Mouse (Mus musculus) kidney, adult 9 months (tissue): ENCODE data around the gene Has1.
A peak's percentile ranks its signal among the peaks of the same experiment; 100 is the strongest.

Experiments used
- DNase-seq: peaks from one replicate; pipeline ENCODE4 v3.0.0; 2022

Has1 gene

DNA sequence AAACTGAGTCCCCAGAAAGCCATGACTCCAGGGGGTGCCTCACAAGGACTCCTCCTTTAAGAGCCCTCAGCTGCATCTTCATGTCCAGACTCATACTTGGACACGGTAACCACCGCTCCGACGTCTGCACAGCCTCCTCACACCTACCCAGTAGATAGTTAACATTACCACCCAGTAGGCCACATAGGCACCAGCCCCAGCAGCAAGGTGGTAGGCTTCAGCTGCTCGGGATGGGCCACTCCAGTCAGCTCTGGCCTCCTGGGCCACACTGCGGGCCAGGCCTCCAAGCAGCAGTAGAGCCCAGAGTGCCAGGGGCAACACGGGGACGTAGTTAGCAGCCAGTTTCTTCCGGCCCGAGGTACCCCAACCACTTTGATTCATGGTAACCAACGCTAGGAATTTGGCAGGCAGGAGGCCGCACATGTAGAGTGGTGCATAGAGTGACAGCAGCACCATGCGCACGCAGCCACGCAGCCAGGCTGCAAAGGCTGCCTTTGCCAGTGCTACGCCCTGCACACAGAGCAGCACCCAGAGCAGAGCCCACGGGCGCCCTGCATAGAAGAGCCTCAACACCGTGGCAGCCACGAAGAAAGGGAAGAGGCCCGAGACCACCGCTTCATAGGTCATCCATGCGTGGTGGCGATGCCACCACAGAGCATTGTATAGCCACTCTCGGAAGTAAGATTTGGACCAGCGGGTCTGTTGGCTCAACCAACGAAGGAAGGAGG is 11.3 kb downstream of the Has1 start:
- no peak for DNase-seq

DNA sequence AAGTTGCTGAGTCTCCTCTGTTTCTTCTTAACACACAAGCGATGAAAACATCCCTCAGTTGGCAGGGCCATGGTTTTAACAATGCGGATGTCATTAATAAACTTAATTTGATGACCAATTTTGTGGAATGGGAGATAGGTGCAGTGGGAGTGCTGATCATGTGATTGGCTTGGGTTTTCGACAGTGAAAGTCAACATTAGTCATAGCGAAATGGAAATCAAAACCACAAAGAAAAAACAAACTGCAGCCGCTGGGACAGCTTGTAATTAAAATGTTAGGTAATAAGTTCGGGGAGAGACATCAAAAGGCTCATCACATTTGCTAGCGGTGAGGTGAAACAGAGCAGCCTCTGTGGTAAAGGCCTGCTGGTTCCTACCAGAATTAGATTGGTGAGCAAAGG is 14.2 kb downstream of the Has1 start:
- no peak for DNase-seq

DNA sequence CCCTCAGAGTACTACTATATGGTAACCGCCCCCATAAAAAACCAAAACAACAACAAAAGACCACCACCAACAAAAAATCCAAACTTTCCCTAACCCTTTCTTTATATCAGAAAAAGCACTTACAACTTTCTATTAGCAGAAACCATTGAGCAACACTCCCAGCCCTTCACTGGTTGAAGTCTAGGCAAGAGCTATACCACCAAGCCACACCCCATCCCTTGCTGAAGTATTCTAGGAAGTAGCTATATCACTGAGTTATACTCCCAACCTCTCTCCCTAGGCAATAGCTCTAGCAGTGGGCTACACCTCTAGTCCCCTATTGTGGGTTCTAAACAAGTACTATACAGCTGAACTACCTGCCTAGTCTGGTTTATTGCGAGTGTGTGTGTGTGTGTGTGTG is 15.7 kb downstream of the Has1 start:
- DNase-seq = no peak

DNA sequence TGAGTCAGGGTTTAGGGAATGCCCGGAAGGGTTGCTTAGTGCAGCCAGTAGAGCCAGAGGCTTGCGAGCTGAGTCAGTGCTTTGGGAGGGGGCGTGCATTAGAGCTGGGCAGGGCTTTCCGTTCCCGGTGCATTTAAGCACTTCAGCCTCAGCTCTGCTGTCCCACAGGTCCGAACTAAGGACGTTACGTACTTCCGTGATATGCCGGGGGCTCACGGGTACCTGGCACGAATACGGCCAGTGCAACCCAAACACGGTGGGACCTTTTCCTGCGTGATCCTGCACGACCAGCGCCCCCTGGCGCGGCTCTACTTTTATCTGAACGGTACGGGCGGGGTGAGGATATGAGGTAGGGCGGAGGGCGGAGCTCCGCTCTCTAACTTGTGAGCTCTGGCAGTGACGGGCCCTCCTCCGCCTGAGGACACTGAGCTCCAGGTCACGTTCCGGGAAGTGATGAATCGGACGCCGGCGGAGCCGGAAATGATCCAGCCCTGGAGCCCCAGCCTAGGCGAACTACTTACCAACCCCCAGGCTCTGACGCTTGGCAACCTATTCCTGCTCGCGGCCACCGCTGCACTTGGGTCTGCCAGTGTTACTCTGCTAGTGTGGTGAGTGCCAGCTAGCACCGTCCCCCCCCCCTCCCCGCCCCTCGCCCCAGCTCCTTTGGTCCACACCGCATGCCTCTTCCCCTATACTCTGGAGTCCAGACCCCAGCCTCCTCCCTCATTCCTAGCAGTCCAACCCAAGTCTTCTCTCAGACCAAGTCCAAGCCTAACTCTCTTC is 16.9 kb downstream of the Has1 start:
- DNase-seq = peak; percentile 99

DNA sequence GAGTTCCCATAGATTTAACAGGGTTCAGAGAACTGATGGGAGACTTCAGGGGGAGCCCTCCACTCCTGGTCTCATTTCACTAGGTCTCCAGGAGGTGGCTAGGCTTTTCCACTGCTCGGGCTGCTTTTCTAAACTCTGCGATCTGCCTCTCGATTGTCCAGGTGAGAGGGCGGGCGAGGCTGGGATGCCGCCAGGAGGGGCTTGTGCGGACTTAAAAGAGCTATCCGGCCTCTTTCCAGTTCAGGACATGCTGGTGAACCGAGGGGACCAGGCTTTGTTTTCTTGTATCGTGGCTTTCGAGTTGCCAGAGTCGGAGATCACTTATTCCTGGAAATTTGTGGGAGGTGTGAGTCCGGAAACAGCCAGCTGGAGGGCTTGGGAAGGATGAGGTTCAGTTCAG is 17.6 kb downstream of the Has1 start:
- peak; percentile 38 for DNase-seq

DNA sequence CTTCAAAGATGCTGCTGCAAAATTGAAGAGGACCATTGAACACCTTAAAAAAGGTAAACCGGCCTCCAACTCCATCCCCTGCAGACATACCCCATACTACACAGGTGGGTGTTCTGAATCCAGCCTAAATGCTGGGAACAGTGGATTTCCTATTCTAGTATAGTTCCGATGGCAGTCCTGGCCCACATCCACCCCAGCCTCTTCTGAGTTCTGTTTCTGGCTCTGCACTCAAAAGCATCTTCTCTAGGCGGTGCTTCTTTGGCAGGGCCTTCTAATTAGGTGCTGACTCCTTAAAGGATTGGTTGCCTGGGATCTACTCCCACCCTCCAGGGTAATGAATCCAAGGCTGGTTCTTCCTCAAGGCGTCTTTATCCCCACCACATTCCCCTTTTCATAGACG is 18.9 kb downstream of the Has1 start:
- DNase-seq = no peak

DNA sequence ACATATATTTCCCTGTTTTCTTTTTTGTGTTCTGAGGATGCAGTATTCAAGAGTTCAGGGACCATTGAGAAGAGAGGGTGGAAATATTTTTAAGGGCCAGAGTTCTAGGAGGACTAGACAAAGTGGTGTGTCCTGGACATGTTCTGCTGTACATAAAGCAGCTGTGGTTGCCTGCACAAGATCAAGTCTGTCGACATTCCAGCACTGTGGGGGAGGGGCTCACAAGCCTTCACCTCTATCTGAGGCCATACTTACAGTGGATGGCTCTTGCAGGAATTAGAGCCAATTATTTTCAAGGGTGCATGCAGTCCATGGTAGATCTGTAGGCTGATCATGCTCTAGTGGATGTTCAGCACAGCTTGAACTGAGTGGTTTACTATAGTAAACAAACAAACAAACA is 20.1 kb downstream of the Has1 start:
- peak; percentile 47 for DNase-seq

DNA sequence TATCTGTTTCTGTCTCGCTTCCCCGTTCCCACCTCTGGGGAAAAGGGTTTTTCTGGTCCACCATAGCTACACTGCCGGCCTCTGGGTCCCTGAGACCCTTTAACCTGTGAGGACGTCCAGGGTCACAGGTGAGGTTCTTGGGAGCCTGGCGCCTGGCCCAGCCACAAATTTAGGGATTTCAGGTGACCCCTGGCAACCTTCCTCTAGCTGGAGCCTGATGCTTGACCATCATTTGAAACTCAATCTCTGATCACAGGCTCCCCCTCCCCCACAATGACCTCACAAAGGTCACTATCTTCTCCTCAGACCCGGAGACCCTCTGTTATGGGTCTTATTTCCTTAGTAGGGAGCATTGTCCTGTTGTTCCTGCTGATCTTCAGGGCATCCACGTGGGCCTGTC is 24.3 kb downstream of the Has1 start:
- no peak for DNase-seq

DNA sequence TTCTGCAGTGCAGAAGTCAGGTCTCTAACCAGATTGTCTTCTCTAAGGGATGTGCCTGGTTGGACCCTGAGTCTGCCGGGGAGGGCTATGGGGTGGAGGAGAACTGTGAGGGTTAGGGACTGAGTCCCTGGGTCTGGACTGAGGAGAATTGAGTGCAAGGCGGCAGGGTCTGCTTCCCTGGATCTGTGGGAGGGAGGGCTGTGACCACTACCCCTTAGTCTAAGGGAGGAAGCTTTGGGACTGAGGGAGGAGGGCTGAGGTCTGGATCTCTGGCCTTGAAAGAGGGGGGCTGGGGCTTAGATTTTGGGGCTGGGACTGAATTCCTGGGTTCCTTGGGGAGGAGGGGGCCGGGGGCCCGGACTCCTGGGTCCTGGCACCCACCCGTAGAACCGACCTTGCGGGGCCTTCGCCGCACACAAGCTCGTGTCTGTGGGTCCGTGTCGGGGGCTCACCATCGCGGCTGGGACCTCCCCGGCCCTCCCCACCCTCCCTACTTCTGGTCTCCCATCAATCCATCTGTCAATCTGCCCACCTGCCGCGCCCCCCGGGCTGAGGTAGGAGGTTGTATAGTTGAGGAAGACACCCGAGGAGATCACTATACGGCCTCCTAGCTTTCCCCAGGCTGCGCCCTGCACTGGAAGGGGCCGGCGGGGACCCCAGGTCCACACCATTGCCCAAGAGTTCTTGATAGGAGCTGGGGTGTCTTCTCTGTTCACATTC is 25.0 kb downstream of the Has1 start:
- DNase-seq = no peak

DNA sequence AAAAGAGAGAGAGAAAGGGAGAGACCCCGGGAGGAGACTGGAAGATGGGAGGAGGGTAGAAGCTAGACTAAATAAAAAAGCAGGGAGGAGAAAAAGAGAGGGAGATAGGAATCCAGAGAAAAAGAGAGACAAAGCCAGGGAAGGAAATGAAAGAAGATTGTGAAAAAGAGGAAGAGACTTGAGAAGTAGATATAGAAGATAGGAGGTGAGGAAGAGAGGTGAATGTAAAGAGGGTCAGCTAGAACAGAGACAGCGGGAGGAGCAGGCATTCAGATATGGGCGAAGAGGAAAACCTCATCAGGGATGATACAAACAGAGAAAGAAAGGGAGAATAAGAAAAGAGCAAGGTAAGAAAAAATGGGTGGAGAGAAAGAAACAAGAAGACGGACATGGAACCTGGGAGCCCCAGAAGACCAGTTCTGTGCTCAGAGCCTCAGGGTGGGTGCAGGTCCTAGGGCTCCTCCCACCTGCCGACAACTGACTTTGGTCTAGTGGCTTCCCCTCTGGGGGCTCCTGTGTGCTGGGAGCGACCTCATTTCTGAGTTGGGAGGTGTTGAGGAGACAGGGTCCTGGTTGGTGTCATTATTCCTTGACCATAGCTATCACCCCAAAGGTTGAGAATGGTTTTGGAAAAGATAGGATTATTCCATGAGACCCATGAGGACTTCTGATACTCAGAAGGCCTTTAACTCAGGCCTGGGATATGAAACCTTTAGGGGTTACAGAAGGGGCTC is 25.8 kb downstream of the Has1 start:
- DNase-seq = no peak

DNA sequence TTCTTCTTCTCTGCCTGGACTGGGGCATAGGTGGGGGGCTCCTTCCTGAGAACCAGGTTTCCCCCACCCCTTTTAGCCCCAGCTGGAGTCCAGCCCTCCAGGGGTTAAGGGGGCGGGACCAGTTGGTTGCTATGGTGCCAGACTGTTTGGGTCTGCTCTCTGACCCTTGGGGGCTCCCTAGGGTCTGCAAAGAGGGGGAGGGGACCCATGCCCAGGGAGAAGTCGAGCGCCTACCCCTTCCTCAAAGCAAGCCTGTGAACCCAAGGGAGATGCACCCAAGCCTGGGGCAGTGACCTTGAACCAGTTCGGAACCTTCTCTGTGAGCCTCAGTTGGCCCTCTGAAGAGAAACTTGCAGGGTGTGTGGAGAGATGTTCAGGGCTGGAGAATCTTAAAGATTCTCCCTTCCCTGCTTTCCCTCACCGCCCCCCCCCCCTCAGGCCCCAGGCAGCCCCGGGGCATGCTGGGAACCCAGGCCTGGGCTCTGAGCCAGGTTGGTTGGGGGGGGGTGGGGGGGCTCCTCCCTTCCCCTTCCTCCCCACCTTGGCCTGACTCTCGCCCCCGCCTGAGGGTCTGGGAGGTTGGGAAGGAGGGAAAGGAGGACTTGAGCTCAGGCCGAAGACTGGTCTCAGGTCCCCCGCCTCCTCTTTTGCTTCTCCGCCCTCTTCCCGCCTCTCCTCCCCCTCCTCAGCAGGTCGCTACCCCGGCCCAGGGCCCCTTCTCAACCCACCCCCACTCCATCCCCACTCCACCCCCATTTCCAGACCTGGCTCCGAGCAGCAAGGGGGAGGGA is 26.6 kb downstream of the Has1 start:
- peak; percentile 49 for DNase-seq

DNA sequence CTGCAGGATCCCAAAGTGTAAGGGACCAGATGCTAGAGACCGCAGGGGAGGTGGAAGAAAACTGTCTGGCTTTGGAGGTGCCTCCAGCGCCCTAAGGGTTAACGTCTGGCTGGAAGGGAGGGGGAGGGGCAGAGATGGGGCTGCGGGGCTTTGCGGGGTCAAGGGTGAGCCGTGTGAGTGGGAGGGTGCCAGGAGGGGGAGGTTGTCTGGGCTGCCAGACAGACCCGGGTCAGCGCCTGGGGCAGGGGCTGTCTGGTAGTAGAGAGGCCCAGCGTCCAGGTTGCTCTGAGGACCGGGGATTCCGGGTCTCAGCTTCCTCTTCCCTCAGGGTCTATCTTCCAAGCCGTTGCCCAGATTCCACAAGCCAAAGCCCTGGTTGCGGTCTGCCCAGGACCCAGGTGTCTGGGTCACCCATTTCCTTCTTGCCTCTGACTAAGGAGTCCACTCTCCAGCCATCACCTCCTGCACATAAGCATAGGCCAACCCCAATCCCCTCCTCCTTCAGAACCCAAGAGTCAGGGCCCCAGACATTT is 27.3 kb downstream of the Has1 start:
- DNase-seq = peak; percentile 61

DNA sequence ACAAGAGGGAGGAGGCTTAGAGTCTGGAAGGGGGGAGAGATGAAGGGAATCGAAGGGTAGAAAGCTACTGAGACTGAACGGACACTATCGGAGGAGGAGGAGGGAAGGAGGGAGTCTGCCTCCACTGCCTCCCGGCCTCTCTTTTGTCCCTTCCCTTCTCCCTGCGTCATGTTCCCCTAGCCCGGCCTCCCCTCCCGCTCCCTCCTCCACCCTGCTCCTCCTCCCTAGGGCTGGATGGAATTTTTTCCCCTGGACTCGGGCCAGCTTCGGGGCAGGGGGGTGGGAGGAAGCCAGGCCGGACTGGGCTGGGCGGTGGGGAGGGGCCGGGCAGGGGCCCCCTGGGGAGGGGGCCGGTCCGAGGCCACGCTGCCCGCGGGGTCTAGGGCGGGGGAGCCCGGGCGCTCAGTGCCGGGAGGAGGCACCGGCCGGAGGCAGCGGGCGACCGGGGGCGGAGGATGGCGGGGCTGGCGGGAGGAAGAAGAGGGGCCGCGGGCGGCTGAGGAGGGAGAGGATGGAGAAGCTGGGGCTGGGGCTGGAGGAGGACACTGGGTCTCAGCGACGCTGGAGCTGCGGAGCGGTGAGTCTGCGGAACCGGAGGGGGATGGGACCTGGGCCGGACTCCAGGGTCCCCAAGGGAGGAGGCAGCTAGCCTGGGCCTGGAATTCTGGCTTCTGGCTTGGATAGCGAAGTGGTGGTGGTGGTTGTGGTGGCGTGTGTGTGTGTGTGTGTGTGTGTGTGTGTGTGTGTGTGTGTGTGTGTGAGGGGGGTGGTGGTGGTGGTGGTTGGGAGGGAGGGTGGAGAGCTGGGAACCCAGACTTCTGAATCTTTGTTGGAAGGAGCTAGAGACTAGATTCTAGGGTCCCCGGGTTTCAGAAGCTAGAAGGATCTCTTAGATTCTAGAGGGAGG is 28.0 kb downstream of the Has1 start, which contains the start of gene Spaca6:
Gene Spaca6, plus strand, starts transcription at position 408 of the 907 bp plus-strand sequence.
- DNase-seq = peak; percentile 92

DNA sequence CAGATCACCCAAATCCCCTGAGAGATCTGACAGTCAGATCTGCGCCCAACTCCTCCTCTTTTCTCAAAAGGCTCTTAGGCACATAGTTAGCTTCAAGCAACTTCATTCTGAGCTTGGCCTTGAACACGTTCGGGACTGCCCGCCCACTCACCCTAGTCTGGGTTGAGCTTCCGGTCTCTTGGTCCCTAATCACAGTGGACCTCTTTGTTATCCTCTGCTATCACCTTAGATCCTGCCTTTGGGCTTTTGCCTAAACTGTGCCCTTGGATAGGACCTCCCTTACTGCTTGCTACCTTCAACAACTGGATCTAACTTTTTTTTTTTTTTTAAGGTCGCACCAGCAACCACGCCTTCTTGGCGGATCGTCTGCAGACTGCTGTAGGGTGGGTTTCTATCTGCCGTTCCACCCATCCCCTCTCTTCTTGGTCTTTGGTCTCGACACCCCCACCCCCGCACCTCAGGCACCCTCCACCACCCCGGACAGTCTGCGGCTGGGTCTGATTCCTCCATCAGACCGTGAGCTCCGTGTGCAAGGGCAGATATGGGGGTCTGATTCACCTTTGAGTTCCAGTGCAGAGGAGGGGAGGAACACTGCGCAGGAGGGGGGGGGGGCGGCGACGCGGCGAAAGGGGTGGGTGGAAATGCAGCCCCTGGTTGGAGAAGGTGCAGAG is 28.9 kb downstream of the Has1 start:
- DNase-seq = peak; percentile 60

DNA sequence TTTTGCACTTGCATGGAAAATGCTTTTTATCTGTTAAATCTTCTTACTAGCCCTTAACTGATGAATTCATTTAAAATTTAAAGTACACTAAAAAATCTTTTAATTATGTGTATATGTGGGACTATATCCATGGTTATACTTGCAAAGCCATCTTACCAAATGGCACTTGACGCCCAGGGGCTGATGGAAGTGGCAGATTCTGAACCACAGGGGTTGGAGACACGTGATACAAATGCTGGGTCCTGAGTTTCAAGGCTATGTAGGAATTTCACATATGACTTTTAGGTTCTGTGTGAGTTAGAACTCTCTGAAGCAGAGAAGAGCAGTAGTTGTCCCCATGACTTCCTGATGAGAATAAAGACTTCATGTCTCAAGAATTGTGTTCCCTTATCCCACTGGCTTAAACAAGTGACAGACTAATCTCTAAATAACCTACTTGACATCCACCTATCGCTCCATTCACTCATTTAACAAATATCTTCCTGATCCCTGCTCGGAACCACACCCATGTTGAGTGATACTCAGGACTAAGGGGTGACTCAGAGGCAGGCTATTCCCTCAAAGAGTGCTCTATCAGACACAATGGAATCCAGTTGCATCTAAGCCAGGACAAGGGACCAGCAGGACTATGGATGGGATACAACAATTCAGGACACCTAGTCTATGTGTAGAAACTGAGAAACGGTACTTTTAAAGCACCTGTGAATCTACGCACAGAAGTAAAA is 31.2 kb downstream of the Has1 start:
- no peak for DNase-seq

DNA sequence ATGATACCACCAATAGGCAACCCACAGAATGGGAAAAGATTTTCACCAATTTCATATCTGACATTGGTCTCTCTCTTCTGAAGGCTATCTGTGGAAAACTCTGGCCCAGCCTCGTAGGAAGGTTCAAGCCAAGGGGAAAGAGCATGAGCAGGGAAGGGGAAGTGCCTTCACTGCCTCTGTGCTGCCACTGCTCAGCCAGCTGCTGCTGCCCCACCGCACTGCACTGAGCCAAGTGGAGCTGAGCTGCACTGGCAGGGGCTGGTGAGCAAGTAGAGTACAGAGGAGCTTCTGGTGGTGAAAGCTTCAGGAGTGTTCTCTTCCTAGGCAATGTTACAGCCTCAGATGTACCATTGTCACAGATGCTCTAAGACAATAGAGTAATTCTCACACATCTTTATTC is 59.5 kb downstream of the Has1 start:
- no peak for DNase-seq
